Mouse (Mus musculus): ENCODE measurements at regions not wholly inside any gene's neighbourhood (a gene's known extent, or its start where the extent isn't known, plus 50 kb on each side); places are given as distances from the start of the nearest gene placed in this dataset.

DNA sequence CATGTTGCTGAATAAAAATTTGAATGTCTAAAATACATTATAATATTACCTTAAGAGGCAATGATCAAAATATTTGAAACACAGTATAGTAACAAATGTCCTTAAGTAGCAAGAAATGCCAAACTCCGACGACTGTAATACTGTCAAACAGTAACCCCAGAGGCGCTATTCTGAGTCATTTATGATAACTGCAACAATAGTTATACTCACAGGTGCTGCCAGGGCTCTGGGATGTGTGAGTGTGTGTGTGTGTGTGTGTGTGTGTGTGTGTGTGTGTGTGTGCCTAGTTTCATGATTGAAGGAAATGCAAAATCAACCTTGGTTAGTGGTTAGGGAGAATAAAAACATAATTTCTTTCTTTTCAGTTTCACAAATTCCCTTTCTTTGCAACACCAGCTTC lies 94.0 kb upstream of the Galnt15 start:
- TF ChIP-seq POLR2A (IDR thresholded peaks at IDR 0.05; ENCODE audit: low read depth, low read length) (no peak), CTCF (IDR thresholded peaks at IDR 0.05; ENCODE audit: extremely low read depth, insufficient read depth, insufficient read length, insufficient replicate concordance) (no peak)

Data from spleen, adult 2 months (tissue).